Mouse (Mus musculus): ENCODE results near the gene Uap1l1. TPM values are rescaled to one million over a fixed set of nuclear protein-coding genes. Genes with fewer than 3 reads are reported as not detected.

Uap1l1 gene
- polyA plus RNA-seq, 1 experiment from 2014 or later, result 7.4 TPM

- no peak for DNase-seq (ENCODE audit: low spot score)
- Histone ChIP-seq H3K27ac (no peak overlapping the region), H3K4me3 (no peak overlapping the region), H3K27me3 (ENCODE audit: insufficient read depth, poor library complexity, severe bottlenecking) (peaks cover 46% of the 10 kb centered on the region), H3K9me3 (no peaks in the 10 kb centered on the region), H3K4me1 (replicated peaks) (peaks cover 12% of the 10 kb centered on the region), H3K36me3 (no peaks in the 10 kb centered on the region)
- WGBS, result 67% methylated on average over 13 of the region's 13 CpGs
These were observed 1.9 kb downstream of the Uap1l1 start for GRCm38 (mm10) chr2:25363478-25364178.

GRCm38 (mm10) chr2:25359848-25360247, 5.6 kb downstream of the Uap1l1 start:
- Histone ChIP-seq H3K9me3 (no peaks in the 10 kb centered on the region), H3K4me1 (replicated peaks) (peaks cover 24% of the 10 kb centered on the region), H3K27me3 (ENCODE audit: insufficient read depth, poor library complexity, severe bottlenecking) (peaks cover 26% of the 10 kb centered on the region), H3K36me3 (0 out of 2 replicates have a peak, but pooled peaks cover 3% of the 10 kb centered on the region), H3K4me3 (no peak overlapping the region), H3K27ac (no peak overlapping the region)
- no peak for DNase-seq (ENCODE audit: low spot score)
- 82% methylated on average over 4 of the region's 4 CpGs for WGBS

DNA sequence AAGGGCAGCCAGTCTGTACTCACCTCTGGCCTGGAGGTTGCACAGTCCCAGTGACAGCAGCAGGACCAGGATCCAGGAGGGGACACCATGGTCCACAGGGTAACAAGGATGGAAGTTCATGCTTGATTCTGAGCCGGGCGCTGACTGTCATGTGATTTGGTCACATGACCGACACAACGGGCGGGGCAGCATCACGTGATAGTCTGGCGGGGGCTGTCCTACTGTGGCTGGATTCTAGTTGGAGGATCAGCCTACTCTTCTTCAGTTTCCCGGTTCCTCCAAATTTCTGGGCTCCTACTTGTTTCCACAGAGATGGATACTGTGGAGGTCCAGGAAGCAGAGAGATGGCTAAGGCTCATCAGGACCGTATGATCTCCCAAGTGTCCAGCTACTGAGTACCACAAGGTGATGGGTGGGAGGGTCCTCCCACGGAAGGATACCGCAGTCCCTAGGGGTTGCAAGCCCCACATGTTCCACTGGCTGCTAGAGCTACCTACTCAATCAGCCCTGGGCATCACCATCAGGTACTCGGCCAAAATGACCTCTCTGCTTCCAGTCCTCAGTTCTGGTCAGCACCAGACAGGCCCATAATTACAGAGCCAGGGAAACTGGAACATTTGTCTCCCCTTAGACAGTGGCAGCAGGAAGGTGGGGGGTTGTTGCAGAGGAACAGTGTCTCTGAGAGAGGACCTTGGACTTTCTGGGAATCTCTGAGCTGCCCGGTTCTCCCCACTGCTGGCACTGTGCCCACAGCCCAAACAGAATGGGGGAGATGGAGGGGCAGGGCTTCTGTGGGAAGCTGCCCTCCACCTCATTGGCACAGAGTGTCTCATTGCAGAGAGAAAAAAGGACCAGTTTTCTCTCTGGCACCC, 9.0 kb downstream of the Uap1l1 start, which contains the start of gene Dpp7:
Dpp7 (minus strand) TSS at position 152 of the 872 bp plus-strand sequence.
- Histone ChIP-seq H3K27ac (peak within 1 kb of the TSS; percentile 86), H3K9me3 (no peaks in the 10 kb centered on the region), H3K27me3 (ENCODE audit: insufficient read depth, poor library complexity, severe bottlenecking) (no peaks in the 10 kb centered on the region), H3K36me3 (peaks cover 33% of the 10 kb centered on the region), H3K4me1 (replicated peaks) (peaks cover 23% of the 10 kb centered on the region), H3K4me3 (peak within 1 kb of the TSS; percentile 63)
- peak; percentile 90 for DNase-seq (ENCODE audit: low spot score)
- 5% methylated on average over 13 of the region's 13 CpGs for WGBS

DNA sequence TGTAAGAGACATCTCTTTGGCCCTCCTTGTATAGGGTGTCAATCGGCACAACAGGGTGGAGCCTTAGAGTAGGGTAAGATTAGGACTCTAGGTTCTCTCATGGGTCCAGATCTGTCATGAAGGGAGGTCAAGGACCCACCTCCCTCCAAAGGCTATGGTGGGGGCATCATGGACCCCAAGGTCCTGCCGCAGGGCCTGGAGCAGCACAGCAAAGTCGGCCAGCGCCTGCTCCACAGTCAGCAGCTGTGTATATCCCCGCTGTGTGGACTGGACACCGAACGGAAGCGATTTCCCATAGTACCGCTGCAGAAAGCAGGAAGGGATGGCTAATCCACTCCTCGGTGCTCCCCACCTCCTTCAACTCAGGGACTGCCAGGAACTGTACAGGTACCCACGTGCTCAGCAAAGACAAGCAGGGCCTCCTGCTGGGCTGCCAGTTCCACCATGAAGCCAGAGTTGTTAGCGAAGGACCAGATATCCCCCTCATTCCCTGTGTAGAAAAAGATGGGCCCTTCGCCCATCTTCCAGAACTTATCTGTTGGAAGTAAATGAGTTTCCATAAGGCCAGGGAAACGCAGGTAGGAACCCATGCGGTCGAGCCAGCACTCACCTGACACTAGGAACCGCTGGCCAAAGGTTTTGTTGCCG, 9.9 kb downstream of the Uap1l1 start:
- DNase-seq (ENCODE audit: low spot score), result no peak
- H3K9me3 ChIP-seq, result no peaks in the 10 kb centered on the region
- H3K4me1 ChIP-seq (replicated peaks), result peaks cover 23% of the 10 kb centered on the region
- no peaks in the 10 kb centered on the region for H3K27me3 ChIP-seq (ENCODE audit: insufficient read depth, poor library complexity, severe bottlenecking)
- 41% methylated on average over 18 of the region's 18 CpGs for WGBS
- H3K4me3 ChIP-seq, result peak overlapping the region; percentile 63
- H3K36me3 ChIP-seq, result peaks cover 42% of the 10 kb centered on the region
- peak overlapping the region; percentile 86 for H3K27ac ChIP-seq

- 88% methylated on average over 6 of the region's 6 CpGs for WGBS
- H3K27me3 ChIP-seq (ENCODE audit: insufficient read depth, poor library complexity, severe bottlenecking), result no peaks in the 10 kb centered on the region
- H3K36me3 ChIP-seq, result peaks cover 56% of the 10 kb centered on the region
- H3K4me1 ChIP-seq (replicated peaks), result peaks cover 23% of the 10 kb centered on the region
- DNase-seq (ENCODE audit: low spot score), result no peak
- no peak overlapping the region for H3K27ac ChIP-seq
- H3K9me3 ChIP-seq, result no peaks in the 10 kb centered on the region
- no peak overlapping the region for H3K4me3 ChIP-seq
These were observed 11.3 kb downstream of the Uap1l1 start for GRCm38 (mm10) chr2:25354211-25354610.

DNA sequence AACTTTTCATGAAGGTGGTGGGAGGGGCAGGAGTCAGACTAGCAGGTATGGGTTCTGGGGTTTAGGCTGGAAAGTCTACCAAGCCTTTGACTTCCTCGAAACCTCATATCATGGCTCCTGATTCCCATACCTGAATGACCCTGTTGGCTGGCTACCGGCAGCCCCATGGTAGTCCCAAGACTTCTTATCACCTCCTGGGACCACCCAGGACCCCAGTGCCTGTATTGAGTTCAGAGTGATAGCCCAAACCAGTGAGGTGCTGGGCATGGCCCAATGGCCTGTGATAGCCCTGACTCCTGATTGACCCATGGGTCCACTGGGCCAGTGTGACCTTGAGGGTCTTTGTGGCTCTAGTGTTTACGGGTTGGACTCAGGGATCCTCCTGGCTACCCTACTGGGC, 14.8 kb downstream of the Uap1l1 start:
- WGBS, result 96% methylated on average over 3 of the region's 3 CpGs
- H3K4me3 ChIP-seq, result no peak overlapping the region
- no peak overlapping the region for H3K27ac ChIP-seq
- DNase-seq (ENCODE audit: low spot score), result no peak
- H3K9me3 ChIP-seq, result no peaks in the 10 kb centered on the region
- peaks cover 10% of the 10 kb centered on the region for H3K4me1 ChIP-seq (replicated peaks)
- H3K36me3 ChIP-seq, result peaks cover 91% of the 10 kb centered on the region
- no peaks in the 10 kb centered on the region for H3K27me3 ChIP-seq (ENCODE audit: insufficient read depth, poor library complexity, severe bottlenecking)

GRCm38 (mm10) chr2:25349499-25349898, 16.0 kb downstream of the Uap1l1 start:
- H3K4me3 ChIP-seq, result no peak overlapping the region
- H3K9me3 ChIP-seq, result no peaks in the 10 kb centered on the region
- 94% methylated on average over 4 of the region's 4 CpGs for WGBS
- H3K4me1 ChIP-seq (replicated peaks), result no peaks in the 10 kb centered on the region
- no peaks in the 10 kb centered on the region for H3K27me3 ChIP-seq (ENCODE audit: insufficient read depth, poor library complexity, severe bottlenecking)
- peaks cover 99% of the 10 kb centered on the region for H3K36me3 ChIP-seq
- H3K27ac ChIP-seq, result no peak overlapping the region
- DNase-seq (ENCODE audit: low spot score), result no peak

DNA sequence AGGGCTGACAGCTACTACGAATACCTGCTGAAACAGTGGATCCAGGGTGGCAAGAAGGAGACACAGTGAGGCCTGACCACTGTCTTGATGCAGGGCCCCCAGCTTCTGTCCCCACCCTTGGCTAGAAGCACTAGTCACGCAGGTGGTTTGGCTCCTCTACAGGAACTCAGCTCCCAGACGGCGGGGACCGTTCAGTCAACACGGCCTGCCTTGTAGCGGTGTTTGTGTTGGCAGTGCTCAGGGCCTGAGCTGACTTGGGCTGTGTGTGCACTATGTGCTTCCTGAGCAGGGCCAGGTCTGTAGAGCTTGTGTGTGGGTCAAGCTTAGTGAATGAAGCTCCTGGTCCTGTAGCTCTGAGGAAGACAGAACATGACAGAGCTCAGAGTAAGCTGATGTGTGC, 17.3 kb downstream of the Uap1l1 start:
- Histone ChIP-seq H3K27me3 (ENCODE audit: insufficient read depth, poor library complexity, severe bottlenecking) (no peaks in the 10 kb centered on the region), H3K27ac (no peak overlapping the region), H3K4me1 (replicated peaks) (no peaks in the 10 kb centered on the region), H3K36me3 (peaks cover 100% of the 10 kb centered on the region), H3K9me3 (no peaks in the 10 kb centered on the region), H3K4me3 (no peak overlapping the region)
- no peak for DNase-seq (ENCODE audit: low spot score)
- 95% methylated on average over 7 of the region's 7 CpGs for WGBS

GRCm38 (mm10) chr2:25338303-25338702, 27.2 kb downstream of the Uap1l1 start:
- H3K27ac ChIP-seq, result no peak overlapping the region
- H3K9me3 ChIP-seq, result no peaks in the 10 kb centered on the region
- peaks cover 93% of the 10 kb centered on the region for H3K36me3 ChIP-seq
- 95% methylated on average over 6 of the region's 6 CpGs for WGBS
- DNase-seq (ENCODE audit: low spot score), result no peak
- no peak overlapping the region for H3K4me3 ChIP-seq
- H3K4me1 ChIP-seq (replicated peaks), result peaks cover 17% of the 10 kb centered on the region
- H3K27me3 ChIP-seq (ENCODE audit: insufficient read depth, poor library complexity, severe bottlenecking), result no peaks in the 10 kb centered on the region

GRCm38 (mm10) chr2:25333569-25333968, 31.9 kb downstream of the Uap1l1 start:
- DNase-seq (ENCODE audit: low spot score), result no peak
- H3K4me3 ChIP-seq, result peak overlapping the region; percentile 85
- H3K27me3 ChIP-seq (ENCODE audit: insufficient read depth, poor library complexity, severe bottlenecking), result no peaks in the 10 kb centered on the region
- no peaks in the 10 kb centered on the region for H3K9me3 ChIP-seq
- 74% methylated on average over 2 of the region's 2 CpGs for WGBS
- no peak overlapping the region for H3K27ac ChIP-seq
- peaks cover 29% of the 10 kb centered on the region for H3K4me1 ChIP-seq (replicated peaks)
- H3K36me3 ChIP-seq, result peaks cover 51% of the 10 kb centered on the region

DNA sequence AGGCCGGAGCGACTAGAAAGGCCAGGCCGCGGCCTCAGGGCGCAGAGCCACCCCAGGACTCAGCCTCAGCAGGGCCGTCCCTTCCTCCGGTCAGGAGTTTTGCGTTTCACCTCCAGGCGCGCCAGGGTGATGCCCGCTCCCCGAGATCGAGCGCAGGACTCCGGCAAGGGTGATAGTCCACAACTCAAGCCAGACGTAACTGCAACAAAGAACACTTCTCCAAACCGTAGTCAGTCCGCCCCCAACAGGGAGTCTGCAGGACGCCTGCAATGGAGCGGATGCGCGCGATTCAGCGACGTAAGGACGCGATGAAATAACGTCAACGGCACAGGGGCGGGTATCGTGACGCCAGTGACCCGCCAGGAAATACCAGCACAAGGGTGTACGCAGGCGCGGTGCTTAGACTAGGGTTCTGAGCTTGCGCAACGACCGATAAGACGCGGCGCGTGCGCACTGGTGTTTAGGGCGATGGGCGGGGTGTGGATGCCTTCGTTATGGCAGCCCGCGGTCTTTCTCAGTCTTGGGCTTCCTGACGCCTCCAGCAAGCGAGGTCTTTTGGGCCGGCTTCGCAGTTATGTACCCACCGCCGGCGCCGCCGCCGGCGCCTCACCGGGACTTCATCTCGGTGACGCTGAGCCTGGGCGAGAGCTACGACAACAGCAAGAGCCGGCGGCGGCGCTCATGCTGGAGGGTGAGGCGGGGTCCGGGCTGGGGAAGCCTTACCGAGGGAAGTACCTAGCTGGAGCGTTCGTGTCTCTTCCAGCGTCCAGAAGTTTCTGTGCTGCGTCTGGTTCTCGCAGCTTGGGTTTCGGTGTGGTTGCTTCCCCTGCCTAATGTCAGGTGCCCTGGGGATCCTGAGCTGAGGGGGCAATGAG, 33.0 kb downstream of the Uap1l1 start, which contains the start of gene Man1b1:
Man1b1 (plus strand) TSS at position 53 of the 875 bp plus-strand sequence.
- Histone ChIP-seq H3K9me3 (no peaks in the 10 kb centered on the region), H3K4me3 (peak within 1 kb of the TSS; percentile 85), H3K36me3 (peaks cover 41% of the 10 kb centered on the region), H3K4me1 (replicated peaks) (peaks cover 29% of the 10 kb centered on the region), H3K27me3 (ENCODE audit: insufficient read depth, poor library complexity, severe bottlenecking) (no peaks in the 10 kb centered on the region), H3K27ac (peak within 1 kb of the TSS; percentile 95)
- WGBS, result under 1% methylated on average over 78 of the region's 78 CpGs
- peak; percentile 99 for DNase-seq (ENCODE audit: low spot score)

- DNase-seq (ENCODE audit: low spot score), result no peak
- peak overlapping the region; percentile 85 for H3K4me3 ChIP-seq
- peak overlapping the region; percentile 95; the same call in 1 of the 2 replicates for H3K27ac ChIP-seq
- H3K27me3 ChIP-seq (ENCODE audit: insufficient read depth, poor library complexity, severe bottlenecking), result no peaks in the 10 kb centered on the region
- H3K4me1 ChIP-seq (replicated peaks), result peaks cover 29% of the 10 kb centered on the region
- WGBS, result 64% methylated on average over 9 of the region's 9 CpGs
- peaks cover 30% of the 10 kb centered on the region for H3K36me3 ChIP-seq
- no peaks in the 10 kb centered on the region for H3K9me3 ChIP-seq
These were observed 34.0 kb downstream of the Uap1l1 start for GRCm38 (mm10) chr2:25331470-25331869.

Data from hindbrain, embryonic 10.5 days (tissue).